Mouse (Mus musculus) testis, adult 2 months (tissue): ENCODE data around the gene Zfp467.

Experiments
- CTCF ChIP-seq: fragments of 200-500 bp; IDR thresholded peaks from 2 replicates; pipeline ENCODE4 v1.5.1; 2012; ENCODE audit warnings: low read depth, mild to moderate bottlenecking, inconsistent platforms, low read length, moderate library complexity; ENCODE audit not compliant: control insufficient read depth, insufficient read depth, insufficient replicate concordance
- POLR2A ChIP-seq: fragments of 200-500 bp; IDR thresholded peaks from 2 replicates; pipeline ENCODE4 v1.6.1; 2012; ENCODE audit warnings: low read depth, mild to moderate bottlenecking, inconsistent platforms, low read length, moderate library complexity; ENCODE audit not compliant: control insufficient read depth

GRCm38 (mm10) chr6:48412662-48413061 lies 33.0 kb downstream of the Zfp467 start:
- no peak for TF ChIP-seq POLR2A
- TF ChIP-seq CTCF, result no peak
